Mouse (Mus musculus): ENCODE measurements around the gene March9. TPM values are rescaled to one million over a fixed set of nuclear protein-coding genes. Genes with fewer than 3 reads are reported as not detected.

Gene March9
- 4.0 TPM for total RNA-seq (2023)

GRCm38 (mm10) chr10:127059968-127060916, at the start of gene March9:
March9 (minus strand) TSS chr10:127060184.

DNA sequence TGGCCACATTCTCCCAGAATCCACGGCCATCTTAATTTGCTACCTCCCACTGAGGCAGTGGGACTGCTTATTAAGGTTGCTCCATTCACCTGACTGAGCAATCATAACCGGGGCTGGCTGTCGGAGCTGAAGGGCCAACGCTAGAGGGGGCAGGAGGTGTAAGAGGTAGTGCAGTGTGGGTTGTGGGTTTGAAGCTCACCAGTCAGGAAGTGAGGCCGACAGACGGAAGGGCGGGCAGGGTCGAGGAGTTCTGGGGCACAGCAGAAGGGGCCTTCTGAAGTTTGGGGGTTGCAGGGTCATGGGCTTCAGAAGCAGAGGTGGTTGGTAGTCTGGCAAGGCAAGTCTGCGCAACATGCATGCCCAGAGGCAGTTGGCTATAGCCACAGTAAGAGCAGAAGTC, 15.1 kb upstream of the March9 start, which contains the start of gene Agap2:
Gene Agap2, plus strand, starts transcription at position 205 of the 400 bp plus-strand sequence.

DNA sequence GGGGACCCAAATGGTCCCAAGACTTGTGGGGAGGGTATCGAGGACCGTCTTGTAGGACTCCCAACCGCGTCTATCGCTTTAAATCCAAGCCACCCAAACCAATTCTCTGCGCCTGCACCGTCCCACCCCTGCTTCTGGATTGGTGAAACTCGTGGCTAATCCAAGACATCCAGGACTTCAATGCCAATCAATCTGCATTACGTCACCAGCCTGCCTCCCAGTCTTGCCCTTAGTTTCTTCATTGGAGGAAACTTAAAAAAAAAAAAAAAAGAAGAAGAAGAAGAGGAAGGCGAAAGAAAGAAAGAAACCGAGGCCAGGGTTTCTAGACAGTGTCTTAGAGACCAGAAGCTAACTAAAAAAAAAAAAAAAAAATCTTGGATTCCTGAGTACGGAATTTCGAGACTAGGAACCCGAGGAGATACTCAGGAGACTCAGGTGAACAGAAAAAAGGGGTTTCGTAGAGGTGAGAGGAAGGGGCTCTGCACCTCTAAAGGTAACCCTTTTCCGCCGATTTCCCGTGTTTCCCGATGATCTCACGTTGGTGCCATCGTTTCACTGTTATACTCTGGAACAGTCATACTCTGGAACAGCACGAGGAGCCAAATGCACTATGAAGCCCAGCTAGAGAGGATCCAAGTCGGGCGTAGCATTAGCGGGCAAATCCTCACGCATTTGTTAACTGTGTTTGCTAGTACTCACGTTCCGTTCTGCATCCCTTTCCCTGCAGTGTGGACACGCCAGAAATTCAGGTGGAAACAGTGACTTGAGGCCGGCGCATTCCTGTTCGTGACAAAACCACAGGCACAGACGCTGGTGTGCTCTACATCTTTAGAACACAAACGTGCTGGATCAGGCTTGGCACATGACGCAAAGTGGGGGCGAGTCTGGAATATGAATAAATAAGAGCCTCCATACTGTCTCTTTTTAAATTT, 10.5 kb upstream of the March9 start, which contains the start of gene Tspan31:
Gene Tspan31, minus strand, starts transcription at position 75 of the 932 bp plus-strand sequence.

GRCm38 (mm10) chr10:127063239-127063872, 3.4 kb upstream of the March9 start, which contains the start of gene Cdk4:
Cdk4 (plus strand) TSS chr10:127063534.

DNA sequence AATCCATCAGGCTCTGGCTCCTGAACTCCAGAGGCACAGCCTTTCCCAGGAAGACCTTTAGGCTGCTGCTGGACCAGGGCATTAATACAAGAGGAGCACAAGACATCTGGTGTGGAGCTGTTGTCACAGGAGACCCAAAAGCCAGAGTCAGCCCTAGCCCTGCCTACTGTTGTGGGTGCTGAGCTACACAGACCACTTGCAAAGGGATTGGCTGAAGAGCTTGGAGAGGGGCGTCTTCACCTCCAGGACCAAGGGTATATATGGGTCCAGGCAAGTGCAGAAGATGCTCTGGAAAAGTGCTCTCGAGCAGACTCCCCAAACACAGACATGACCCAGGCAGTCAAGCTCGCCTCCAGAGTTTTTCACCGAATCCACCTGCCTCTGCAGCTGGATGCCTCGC, 12.0 kb downstream of the March9 start, which contains the start of gene Cyp27b1:
Gene Cyp27b1, plus strand, starts transcription at position 297 of the 400 bp plus-strand sequence.

GRCm38 (mm10) chr10:127041274-127041766, 18.7 kb downstream of the March9 start, which contains the start of the genes Mettl1 and Eef1akmt3:
Mettl1 (plus strand) TSS chr10:127041414.
Eef1akmt3 (minus strand) TSS chr10:127041513.

DNA sequence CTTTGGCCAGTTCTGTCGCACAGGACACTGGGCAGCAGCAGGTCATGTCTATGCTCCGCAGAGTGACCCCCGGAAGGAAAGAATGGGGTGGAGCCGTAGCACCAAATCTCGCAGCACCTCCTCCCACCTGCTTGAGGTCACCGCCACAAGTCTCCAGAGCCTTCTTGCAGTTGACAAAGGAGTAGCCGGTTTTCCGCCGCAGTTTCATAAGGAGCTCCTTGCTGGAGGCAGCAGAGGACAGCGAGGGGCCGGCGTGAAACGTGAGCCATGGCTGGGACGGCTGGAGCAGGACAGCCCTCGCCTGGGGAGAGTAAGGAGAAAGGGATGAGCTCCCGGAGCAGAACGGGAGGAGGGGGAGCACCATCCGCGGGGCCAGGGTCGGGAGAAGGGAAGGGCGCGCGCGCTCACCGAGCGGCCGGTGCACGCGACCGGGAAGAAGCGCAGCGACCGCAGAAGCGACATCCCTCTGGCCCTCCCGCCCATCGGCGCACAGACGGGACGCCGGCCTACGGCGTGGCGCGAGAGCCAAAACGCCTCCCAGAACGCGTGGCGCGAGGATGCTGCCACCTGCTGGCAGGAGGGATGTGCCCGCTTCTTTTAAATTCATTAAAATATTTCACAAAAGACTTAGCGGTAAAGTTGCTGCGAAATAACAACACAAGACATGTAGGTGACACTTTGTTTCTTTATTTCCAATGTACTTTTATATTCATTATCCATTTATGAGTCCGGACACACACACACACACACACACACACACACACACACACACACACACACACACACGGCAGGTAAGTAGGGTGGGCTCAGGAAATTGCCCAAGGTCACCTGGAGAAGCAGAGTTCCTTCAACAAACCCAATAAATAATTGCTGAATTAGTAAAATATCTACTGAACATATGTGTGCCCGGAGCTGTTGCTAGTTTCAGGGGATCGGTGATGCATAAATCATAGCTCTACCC, 29.4 kb downstream of the March9 start, which contains the start of gene Tsfm:
Gene Tsfm, minus strand, starts transcription at position 505 of the 961 bp plus-strand sequence.

Other genes starting within 250 kb of the March9 start
- 4.5 TPM for gene Atp23, start 158.8 kb downstream of the March9 start, total RNA-seq (2023)
- gene Ctdsp2, start 81.5 kb downstream of the March9 start, total RNA-seq (2023): 63.3 TPM
- gene Avil, start 59.5 kb downstream of the March9 start, total RNA-seq (2023): 1.3 TPM
- 17.7 TPM for gene Tsfm, start 29.3 kb downstream of the March9 start, total RNA-seq (2023)
- gene Mettl1, start 18.8 kb downstream of the March9 start, total RNA-seq (2023): 31.4 TPM
- gene Eef1akmt3, start 18.7 kb downstream of the March9 start, total RNA-seq (2023): not detected
- 1.4 TPM for gene Cyp27b1, start 11.9 kb downstream of the March9 start, total RNA-seq (2023)
- gene Cdk4, start 3.4 kb upstream of the March9 start, total RNA-seq (2023): 126 TPM
- gene Tspan31, start 10.1 kb upstream of the March9 start, total RNA-seq (2023): 10.0 TPM
- 153 TPM for gene Agap2, start 15.1 kb upstream of the March9 start, total RNA-seq (2023)
- 86.9 TPM for gene Os9, start 60.9 kb upstream of the March9 start, total RNA-seq (2023)
- 838 TPM for gene B4galnt1, start 105.0 kb upstream of the March9 start, total RNA-seq (2023)
- not detected for gene Slc26a10, start 120.5 kb upstream of the March9 start, total RNA-seq (2023)
- gene Arhgef25, start 129.9 kb upstream of the March9 start, total RNA-seq (2023): 0.49 TPM
- 60.7 TPM for gene Dtx3, start 135.5 kb upstream of the March9 start, total RNA-seq (2023)
- gene Pip4k2c, start 151.4 kb upstream of the March9 start, total RNA-seq (2023): 35.9 TPM
- not detected for gene Kif5a, start 203.2 kb upstream of the March9 start, total RNA-seq (2023)
- gene Dctn2, start 206.2 kb upstream of the March9 start, total RNA-seq (2023): 99.5 TPM
- gene Mbd6, start 228.8 kb upstream of the March9 start, total RNA-seq (2023): 93.2 TPM

All from CD8-positive naive resting alpha-beta T cell, adult 57 days (primary cell).